Mouse (Mus musculus): ENCODE data around the gene Cyp4a14. TPM values are rescaled to one million over a fixed set of nuclear protein-coding genes. Genes with fewer than 3 reads are reported as not detected.
"Not testable (repeated sequence)": the region's sequence is repeated elsewhere in the genome, so short reads cannot be mapped to it uniquely, and the experiment has no call there.

The Cyp4a14 gene
- total RNA-seq (2021): not detected

DNA sequence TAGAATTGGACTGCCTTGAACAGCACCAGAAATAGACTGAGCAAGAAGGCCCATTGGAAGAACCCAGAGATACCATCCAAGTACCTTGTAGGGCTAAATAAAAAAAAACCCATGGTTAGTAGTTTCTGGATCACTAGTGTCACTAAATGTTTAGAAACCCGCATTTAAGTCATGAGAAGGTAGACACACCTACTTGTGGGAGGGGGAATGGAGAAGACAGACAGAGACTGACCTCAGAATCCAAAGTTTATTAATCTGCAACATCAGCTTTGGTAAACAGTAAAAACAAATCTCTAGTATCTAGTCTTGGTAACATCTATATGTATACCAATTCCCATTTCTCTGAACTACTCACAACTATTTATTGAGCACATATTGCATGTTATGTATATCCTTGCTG, at the start of gene Cyp4a14:
Gene Cyp4a14 (minus strand): TSS at position 142 of the 400 bp plus-strand sequence.
- intact Hi-C loops (cut with DNase I): no loop called here
- DNase-seq: no peak

DNA sequence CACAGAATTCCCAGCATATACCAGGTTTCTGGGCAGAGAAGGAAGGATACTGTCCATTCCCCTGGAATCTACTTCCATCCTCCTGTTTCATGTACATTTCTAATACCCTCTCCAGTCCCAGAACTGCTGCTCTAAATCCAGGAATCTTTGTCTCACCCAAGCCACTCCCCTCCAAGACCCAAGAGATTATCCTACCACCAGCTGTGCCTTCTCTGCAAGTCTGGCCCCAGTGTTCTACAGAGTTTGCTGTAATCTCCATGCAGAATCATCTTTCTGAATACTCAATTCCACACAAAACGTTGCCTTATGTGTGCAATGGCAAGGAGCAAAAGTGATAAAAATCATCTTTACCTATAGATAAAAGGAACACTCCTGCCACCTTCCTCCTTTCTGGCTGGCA, 49.2 kb upstream of the Cyp4a14 start:
- intact Hi-C loops (cut with DNase I): loop anchor here (5.0 kb wide), 1 partner anchor 47 kb away; no protein-coding TSS in a partner anchor
- peak in 1 of 2 experiments; percentile 18 for DNase-seq

- DNase-seq: no peak
- intact Hi-C loops (cut with DNase I): no loop called here
Observed at GRCm38 (mm10) chr4:115521766-115522165, 25.8 kb upstream of the Cyp4a14 start.

GRCm38 (mm10) chr4:115519444-115519843, 23.5 kb upstream of the Cyp4a14 start:
- no peak for DNase-seq
- intact Hi-C loops (cut with DNase I): no loop called here

GRCm38 (mm10) chr4:115518000-115518399, 22.1 kb upstream of the Cyp4a14 start, which contains the start of gene Cyp4a10:
Cyp4a10 (plus strand) TSS chr4:115518264.
- DNase-seq; intact Hi-C loops (cut with DNase I): not testable (repeated sequence)

DNA sequence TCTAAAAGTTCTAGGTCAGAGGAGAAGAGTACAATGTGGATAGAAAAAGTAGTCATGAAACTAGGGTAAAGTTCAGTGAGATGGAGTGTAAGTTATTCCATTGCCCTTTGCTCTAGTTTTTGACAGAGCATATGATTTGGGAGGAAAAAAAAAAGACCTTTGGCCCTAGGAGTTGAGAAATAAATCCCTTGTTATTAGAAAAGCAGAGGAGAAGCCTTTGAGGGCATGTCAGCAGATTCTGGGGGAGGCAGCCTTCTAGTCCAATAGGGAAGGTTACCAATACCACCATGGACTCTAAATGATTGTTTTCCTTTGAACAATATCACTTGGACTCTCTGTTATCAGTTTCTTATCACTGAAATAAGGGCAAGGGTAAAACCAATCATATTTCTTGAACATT, 18.0 kb upstream of the Cyp4a14 start:
- intact Hi-C loops (cut with DNase I): not testable (repeated sequence)
- DNase-seq: peak in 1 of 2 experiments; percentile 2

DNA sequence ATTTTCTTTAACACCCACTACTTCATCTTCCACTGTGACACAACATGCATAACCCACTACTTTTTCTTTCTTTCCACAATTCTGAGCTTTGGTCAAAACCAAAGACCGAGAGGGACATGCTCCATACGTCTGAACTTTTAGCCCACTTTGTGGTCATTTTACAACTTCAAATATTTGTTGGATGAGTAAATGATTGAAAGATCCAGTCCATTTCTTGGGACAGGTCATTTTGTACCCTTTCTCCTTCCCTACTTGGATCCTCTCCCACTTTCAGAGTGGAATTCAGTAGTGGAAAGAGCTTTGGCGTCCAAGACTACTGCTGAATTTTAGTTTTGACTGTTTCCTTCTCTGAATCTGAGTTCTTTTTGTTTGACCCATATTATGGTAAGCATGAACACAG, 1.5 kb upstream of the Cyp4a14 start:
- DNase-seq: no peak
- intact Hi-C loops (cut with DNase I): no loop called here

- DNase-seq: no peak
- intact Hi-C loops (cut with DNase I): no loop called here
Observed at GRCm38 (mm10) chr4:115481006-115481652, 14.8 kb downstream of the Cyp4a14 start.

DNA sequence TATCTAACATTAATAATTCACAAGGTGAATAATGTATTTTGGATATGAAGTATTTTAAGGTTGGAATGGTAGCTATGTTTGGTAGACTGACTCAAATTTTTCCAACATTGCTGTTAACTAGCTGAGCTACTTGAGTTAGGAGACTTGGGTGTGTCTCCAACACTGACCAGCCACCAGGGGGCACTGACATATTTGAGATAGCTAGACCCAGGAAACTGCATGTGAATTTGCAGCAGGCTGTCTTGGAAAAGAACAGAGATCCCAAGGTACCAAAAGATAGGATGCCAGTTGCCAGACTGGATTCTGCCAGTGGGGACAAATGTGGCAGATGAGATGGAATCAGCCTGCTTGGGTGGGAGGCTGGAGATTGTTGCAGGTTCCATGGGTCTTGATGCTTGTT, 19.9 kb downstream of the Cyp4a14 start:
- peak; percentile 47 to 57 for DNase-seq
- intact Hi-C loops (cut with DNase I): loop anchor here (1.0 to 10.0 kb wide), 2 partner anchors 169 to 233 kb away; partner anchors contain the start of gene Cyp4b1

- intact Hi-C loops (cut with DNase I): loop anchor here (10.0 kb wide), 1 partner anchor 171 kb away; the partner anchor contains the start of gene Cyp4b1
- peak in 1 of 2 experiments; percentile 4 for DNase-seq
Observed at GRCm38 (mm10) chr4:115473585-115473984, 22.4 kb downstream of the Cyp4a14 start.

DNA sequence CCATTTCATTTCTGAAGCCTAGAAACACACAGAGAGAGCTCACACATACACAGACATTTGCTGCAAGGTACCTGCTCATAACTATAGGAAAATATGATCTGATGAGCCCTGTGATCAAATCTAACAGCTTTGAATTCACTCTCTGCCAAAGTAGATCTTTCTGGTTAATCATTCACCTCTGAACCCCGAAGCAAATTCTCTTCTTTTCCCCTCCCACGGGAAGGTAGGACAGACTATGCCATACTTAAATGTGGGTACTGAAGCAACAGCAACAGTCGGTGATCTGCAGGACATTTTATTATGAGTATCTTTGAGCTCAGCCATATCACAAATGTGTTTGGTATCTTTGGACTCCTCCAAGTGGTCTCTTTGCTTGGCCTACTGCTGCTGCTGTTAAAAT, 43.6 kb downstream of the Cyp4a14 start, which contains the start of gene Cyp4a30b:
Gene Cyp4a30b (plus strand): TSS at position 301 of the 400 bp plus-strand sequence.
- intact Hi-C loops (cut with DNase I): no loop called here
- no peak for DNase-seq

DNA sequence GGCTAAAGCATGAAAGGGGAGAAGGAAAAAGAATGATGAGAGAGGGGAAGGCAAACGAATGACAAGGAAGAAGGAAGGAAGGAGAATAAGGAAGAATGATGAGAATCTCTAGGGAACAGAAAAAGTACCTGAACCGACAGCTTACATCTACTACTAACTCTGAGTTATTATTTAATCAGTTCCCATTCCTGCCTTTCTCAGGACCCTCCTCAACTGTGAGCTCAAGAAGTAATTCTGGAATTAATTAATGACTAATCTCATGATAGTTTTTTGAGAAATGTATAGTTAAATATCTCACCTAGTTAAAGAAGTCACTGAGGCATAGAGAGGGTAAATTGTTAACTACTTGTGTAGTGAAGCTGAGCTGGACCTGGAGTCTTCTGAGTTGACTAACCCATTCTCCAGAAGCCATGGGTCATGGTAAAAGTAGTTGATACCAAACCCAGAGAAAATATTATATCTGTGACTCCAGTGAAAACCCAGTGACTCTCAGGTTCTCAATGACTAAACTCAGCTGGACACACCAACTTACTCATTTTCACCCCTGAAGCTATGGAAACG, 45.3 kb downstream of the Cyp4a14 start:
- no peak for DNase-seq
- intact Hi-C loops (cut with DNase I): no loop called here

Other genes starting within 250 kb of the Cyp4a14 start
- gene Cyp4a12a, start 197.1 kb downstream of the Cyp4a14 start, total RNA-seq (2021): not detected
- not detected for gene Cyp4a12b, start 84.5 kb downstream of the Cyp4a14 start, total RNA-seq (2021)
- not detected for gene Cyp4a30b, start 43.5 kb downstream of the Cyp4a14 start, total RNA-seq (2021)
- not detected for gene Cyp4a10, start 22.1 kb upstream of the Cyp4a14 start, total RNA-seq (2021)
- gene Cyp4a31, start 67.5 kb upstream of the Cyp4a14 start, total RNA-seq (2021): not detected
- gene Cyp4a32, start 104.8 kb upstream of the Cyp4a14 start, total RNA-seq (2021): not detected
- 10 to 100 TPM; 15.3 to 20.0 TPM for gene Cyp4b1, start 151.6 kb upstream of the Cyp4a14 start, total RNA-seq (2021)
- 10 to 100 TPM; 36.7 to 38.9 TPM for gene Efcab14, start 241.6 kb upstream of the Cyp4a14 start, total RNA-seq (2021)

Data from heart, postnatal 10 days (tissue).